Mouse (Mus musculus) CH12.LX (cell line): Measurements from ENCODE around the gene Rpl11. TPM values are rescaled to one million over a fixed set of nuclear protein-coding genes. Genes with fewer than 3 reads are reported as not detected.

ENCODE experiments used
- DNase-seq: peaks from one replicate; pipeline ENCODE4 v3.0.0-alpha.2; 2013; ENCODE audit errors: extremely low read depth
- H3K27ac ChIP-seq: 2 replicates; pipeline ENCODE4 v1.5.1; 2012; ENCODE audit warnings: low read depth, mild to moderate bottlenecking, control low read depth, moderate library complexity; ENCODE audit not compliant: insufficient read depth
- H3K27me3 ChIP-seq: replicated peaks from 2 replicates; pipeline ENCODE3; 2012; ENCODE audit warnings: inconsistent platforms
- H3K36me3 ChIP-seq, 2 experiments: replicated peaks in 1 of 2; 2 replicates each; pipeline versions ENCODE3 to v1.6.1; 2012; ENCODE audit warnings: inconsistent platforms in 1 of 2, low read length in 1 of 2, mild to moderate bottlenecking in 1 of 2, mixed read lengths in 1 of 2, moderate library complexity in 1 of 2; ENCODE audit not compliant: control insufficient read depth in 1 of 2, insufficient read depth in 1 of 2
- H3K4me1 ChIP-seq, 2 experiments: 2 replicates each; pipeline ENCODE4 v1.6.1; 2012; ENCODE audit warnings: inconsistent platforms in 1 of 2, moderate library complexity in 1 of 2; ENCODE audit not compliant: insufficient read depth in 2 of 2, control insufficient read depth in 1 of 2
- H3K4me2 ChIP-seq: 2 replicates; pipeline ENCODE4 v1.6.1; 2012; ENCODE audit warnings: low read depth, mild to moderate bottlenecking, control low read depth; ENCODE audit not compliant: poor library complexity, insufficient read depth, severe bottlenecking
- H3K4me3 ChIP-seq, 3 experiments: fragments of 150-350 bp in 1 of 3; sonication (generic) in 1 of 3; replicated peaks in 1 of 3; 2 replicates each; pipeline versions ENCODE3 to v1.5.1; 2011 to 2012; ENCODE audit warnings: low read depth in 2 of 3, low read length in 2 of 3, mild to moderate bottlenecking in 2 of 3, moderate library complexity in 2 of 3, control low read depth in 1 of 3, improper control_type of control experiment in 1 of 3, inconsistent platforms in 1 of 3, mixed read lengths in 1 of 3; ENCODE audit not compliant: poor library complexity in 1 of 3
- H3K79me2 ChIP-seq: replicated peaks from 2 replicates; pipeline ENCODE4 v1.6.1; 2012; ENCODE audit warnings: mild to moderate bottlenecking, moderate library complexity; ENCODE audit not compliant: control insufficient read depth, poor library complexity, insufficient read depth, severe bottlenecking; ENCODE audit errors: extremely low read depth
- H3K9ac ChIP-seq: 2 replicates; pipeline ENCODE4 v1.6.1; 2012; ENCODE audit warnings: low read depth, mild to moderate bottlenecking, control low read depth, moderate library complexity; ENCODE audit not compliant: insufficient read depth
- H3K9me3 ChIP-seq: replicated peaks from 2 replicates; pipeline ENCODE3; 2012; ENCODE audit warnings: low read length, inconsistent platforms, mixed read lengths
- BHLHE40 ChIP-seq: IDR thresholded peaks from 2 replicates; pipeline ENCODE4 v1.6.1; 2011; ENCODE audit warnings: mild to moderate bottlenecking, low read depth, low read length, improper control_type of control experiment
- CHD1 ChIP-seq: IDR thresholded peaks from 2 replicates; pipeline ENCODE4 v1.6.1; 2012; ENCODE audit warnings: low read depth, low read length, improper control_type of control experiment, inconsistent platforms
- CTCF ChIP-seq, 2 experiments: IDR thresholded peaks in 1 of 2; conservative IDR thresholded peaks in 1 of 2; 2 replicates each; pipeline ENCODE4 v1.5.1; 2011 to 2012; ENCODE audit warnings: low read depth in 2 of 2, low read length in 2 of 2, improper control_type of control experiment in 1 of 2, inconsistent platforms in 1 of 2, mild to moderate bottlenecking in 1 of 2, moderate library complexity in 1 of 2
- ELF1 ChIP-seq: IDR thresholded peaks from 2 replicates; pipeline ENCODE4 v1.6.1; 2014; ENCODE audit warnings: low read depth, mild to moderate bottlenecking, inconsistent platforms, low read length, improper control_type of control experiment
- EP300 ChIP-seq: IDR thresholded peaks from 2 replicates; pipeline ENCODE4 v1.6.1; 2011; ENCODE audit warnings: low read length, improper control_type of control experiment
- ETS1 ChIP-seq: conservative IDR thresholded peaks from 2 replicates; pipeline ENCODE4 v1.6.1; 2012; ENCODE audit warnings: low read depth, mild to moderate bottlenecking, inconsistent platforms, low read length, improper control_type of control experiment, moderate library complexity
- GABPA ChIP-seq: IDR thresholded peaks from 2 replicates; pipeline ENCODE4 v1.6.1; 2012; ENCODE audit warnings: low read depth, low read length, improper control_type of control experiment, inconsistent platforms; ENCODE audit not compliant: insufficient replicate concordance
- HCFC1 ChIP-seq: IDR thresholded peaks from 2 replicates; pipeline ENCODE4 v1.6.1; 2012; ENCODE audit warnings: low read depth, mild to moderate bottlenecking, inconsistent platforms, low read length, improper control_type of control experiment
- IRF4 ChIP-seq: IDR thresholded peaks from 2 replicates; pipeline ENCODE4 v1.6.1; 2014; ENCODE audit warnings: low read depth, mild to moderate bottlenecking, inconsistent platforms, low read length, improper control_type of control experiment
- MAZ ChIP-seq: IDR thresholded peaks from 2 replicates; pipeline ENCODE4 v1.6.1; 2012; ENCODE audit warnings: low read depth, mild to moderate bottlenecking, inconsistent platforms, low read length, improper control_type of control experiment, moderate library complexity
- MEF2A ChIP-seq: IDR thresholded peaks from 2 replicates; pipeline ENCODE4 v1.6.1; 2014; ENCODE audit warnings: low read depth, mild to moderate bottlenecking, inconsistent platforms, low read length, improper control_type of control experiment, borderline replicate concordance
- MXI1 ChIP-seq: IDR thresholded peaks from 2 replicates; pipeline ENCODE4 v1.6.1; 2011; ENCODE audit warnings: mild to moderate bottlenecking, low read depth, low read length, improper control_type of control experiment
- MYC ChIP-seq: IDR thresholded peaks from 2 replicates; pipeline ENCODE4 v1.6.1; 2011; ENCODE audit warnings: low read depth, mild to moderate bottlenecking, improper control_type of control experiment, low read length
- NELFE ChIP-seq: IDR thresholded peaks from 2 replicates; pipeline ENCODE4 v1.6.1; 2011; ENCODE audit warnings: low read depth, low read length, improper control_type of control experiment
- POLR2A ChIP-seq: IDR thresholded peaks from 2 replicates; pipeline ENCODE4 v1.6.1; 2011; ENCODE audit warnings: low read depth, mild to moderate bottlenecking, improper control_type of control experiment, low read length
- POLR2AphosphoS2 ChIP-seq: IDR thresholded peaks from 2 replicates; pipeline ENCODE4 v1.6.1; 2011; ENCODE audit warnings: low read depth, low read length, improper control_type of control experiment
- RAD21 ChIP-seq: IDR thresholded peaks from 2 replicates; pipeline ENCODE4 v1.6.1; 2011; ENCODE audit warnings: low read depth, mild to moderate bottlenecking, low read length, improper control_type of control experiment, moderate library complexity
- RCOR1 ChIP-seq: conservative IDR thresholded peaks from 2 replicates; pipeline ENCODE4 v1.6.1; 2012; ENCODE audit warnings: low read depth, mild to moderate bottlenecking, inconsistent platforms, low read length, improper control_type of control experiment
- SMC3 ChIP-seq: IDR thresholded peaks from 2 replicates; pipeline ENCODE4 v1.6.1; 2011; ENCODE audit warnings: low read depth, low read length, improper control_type of control experiment
- TCF12 ChIP-seq: IDR thresholded peaks from 2 replicates; pipeline ENCODE4 v1.6.1; 2014; ENCODE audit warnings: low read depth, mild to moderate bottlenecking, inconsistent platforms, low read length, improper control_type of control experiment
- USF1 ChIP-seq: IDR thresholded peaks from 2 replicates; pipeline ENCODE4 v1.6.1; 2014; ENCODE audit warnings: low read depth, mild to moderate bottlenecking, inconsistent platforms, low read length, improper control_type of control experiment
- ZKSCAN1 ChIP-seq: IDR thresholded peaks from 2 replicates; pipeline ENCODE4 v1.6.1; 2012; ENCODE audit warnings: low read depth, inconsistent platforms, low read length, improper control_type of control experiment, borderline replicate concordance
- ZMIZ1 ChIP-seq: IDR thresholded peaks from 2 replicates; pipeline ENCODE4 v1.6.1; 2012; ENCODE audit warnings: low read depth, mild to moderate bottlenecking, inconsistent platforms, low read length, improper control_type of control experiment
- dilution Hi-C: fragments of 300-500 bp; cut with MboI; formaldehyde crosslinking; loops from 2 replicates; pipeline ENCODE4 v1.14.3; 2020; ENCODE audit warnings: low sequenced_read_pairs; ENCODE audit not compliant: extremely low pct_unique_long_range_greater_than_20kb, extremely low pct_ligation_motif_present
- in situ Hi-C: fragments of 300-500 bp; cut with MboI; formaldehyde crosslinking; loops from 3 replicates; pipeline ENCODE4 v1.14.3; 2019; ENCODE audit warnings: low sequenced_read_pairs, low pct_ligation_motif_present, low pct_unique_long_range_greater_than_20kb, mixed read lengths
- polyA plus RNA-seq: library from polyadenylated mRNA; unstranded; fragments of >175 nt; gene quantifications from 2 replicates; pipeline ENCODE4 v1.2.1, GENCODE M21; 2012; ENCODE audit warnings: low read depth; ENCODE audit not compliant: insufficient read length
- total RNA-seq, 2 experiments: library from RNA; depleted of rRNA; stranded (reverse); fragments of 300-350 nt in 1 of 2; fragments of >200 nt in 1 of 2; gene quantifications; 2 replicates each; pipeline ENCODE4 v1.2.3; 2012 to 2014

Rpl11 gene
- total and polyA plus RNA-seq, 3 experiments = 1,170 to 2,513 (median 1,661) TPM

DNA sequence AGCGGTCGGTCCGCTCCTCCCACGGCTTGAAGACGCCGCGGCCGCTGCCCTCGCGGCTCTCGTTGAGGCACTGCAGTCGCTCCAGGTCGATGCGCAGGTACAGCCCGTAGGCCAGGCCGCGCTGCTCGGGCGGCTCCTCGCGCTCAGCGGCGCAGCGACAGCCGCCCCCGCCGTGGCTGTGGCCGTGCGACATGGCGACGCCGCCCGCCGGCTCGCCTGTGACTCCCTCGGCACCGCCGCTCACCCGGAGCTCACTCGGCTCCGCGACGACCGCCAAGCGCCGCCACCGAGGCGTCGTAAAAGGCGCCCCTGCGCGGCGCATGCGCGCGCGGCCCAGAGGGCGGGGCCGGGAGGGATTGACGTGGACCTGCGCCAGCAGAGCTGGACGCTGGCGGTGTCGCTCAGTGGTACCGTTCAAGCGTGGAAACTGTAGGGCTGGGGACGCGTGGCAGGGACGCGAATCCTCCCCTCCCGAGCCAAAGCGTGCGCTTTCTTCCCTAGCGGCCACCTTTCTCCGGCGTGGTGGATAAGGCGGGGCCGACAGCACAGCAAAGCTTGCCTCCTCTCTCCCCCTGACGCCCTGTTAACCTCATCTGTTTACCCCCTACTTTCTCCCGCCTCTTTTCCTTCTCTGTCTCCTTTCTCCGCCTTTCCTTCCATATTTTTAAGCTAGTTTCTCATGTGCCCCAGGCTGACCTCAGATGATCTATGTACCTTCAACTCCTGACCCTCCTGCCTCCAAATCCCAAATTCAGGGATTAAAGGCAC lies 66.1 kb downstream of the Rpl11 start, which contains the start of gene Pithd1 (continued):
- peak; percentile 50; the same call in 1 of the 2 replicates for TF ChIP-seq IRF4
- no peak for TF ChIP-seq USF1
- TF ChIP-seq MXI1 = peak; percentile 86
- peak; percentile 97 for TF ChIP-seq ZMIZ1
- TF ChIP-seq CTCF (conservative IDR thresholded peaks at IDR 0.05 in 1 of 2, IDR thresholded peaks at IDR 0.05 in 1 of 2; ENCODE audit: low read depth in 2 of 2, low read length in 2 of 2) = peak in 1 of 2 experiments; percentile 35; a peak in 1 of 4 replicates
- TF ChIP-seq BHLHE40 = 0 out of 2 replicates have a peak, but pooled peaks have one; percentile 14
- no peak for TF ChIP-seq ZKSCAN1
- TF ChIP-seq MEF2A = peak; percentile 65; the same call in 1 of the 2 replicates
- peak; percentile 49; the same call in 1 of the 2 replicates for TF ChIP-seq ELF1
- TF ChIP-seq EP300 = no peak
- peak; percentile 80 for TF ChIP-seq MYC
- peak; percentile 97 for TF ChIP-seq POLR2A
- TF ChIP-seq GABPA = no peak
- peak; percentile 88; the same call in 1 of the 2 replicates for TF ChIP-seq POLR2AphosphoS2
- peak; percentile 96 for TF ChIP-seq NELFE
- no peak for TF ChIP-seq RAD21
- TF ChIP-seq SMC3 = no peak; the same call in 1 of the 2 replicates
- TF ChIP-seq ETS1 = no peak

DNA sequence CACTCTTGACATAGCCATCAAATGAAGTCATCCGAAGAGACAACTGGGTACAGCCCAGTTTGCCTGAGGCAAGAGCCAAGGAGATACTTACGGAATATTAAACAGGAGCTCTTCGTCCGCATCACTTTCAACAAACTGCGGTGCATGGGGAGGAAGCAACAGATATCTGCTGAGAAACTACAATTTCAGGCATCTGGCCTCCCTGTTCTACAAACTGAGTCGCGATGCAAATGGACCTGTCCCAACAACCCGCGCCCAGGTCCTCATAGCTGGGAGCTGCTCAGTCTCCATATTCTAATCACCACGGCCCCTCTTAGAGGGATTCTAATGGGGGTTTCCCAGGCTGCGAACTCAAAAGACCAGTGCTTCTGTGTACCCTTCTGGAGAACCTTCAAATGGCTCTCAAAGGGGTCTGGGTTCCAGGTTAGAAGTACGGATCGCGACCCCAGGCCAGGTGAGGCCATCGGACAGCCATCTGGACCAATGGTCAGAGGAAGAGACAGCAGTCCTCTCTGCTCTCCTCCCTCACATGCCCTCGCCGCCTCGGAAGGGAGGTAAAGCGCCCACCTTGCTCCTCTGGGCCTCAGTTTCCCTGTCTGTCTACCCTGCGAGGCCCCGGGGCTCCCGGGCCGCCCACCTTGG lies 66.8 kb downstream of the Rpl11 start:
- dilution Hi-C loops (no loop called here), in situ Hi-C loops (loop anchor here (5.0 kb wide), 1 partner anchor 46 kb away; no protein-coding TSS in a partner anchor)

More for the DNA sequence above, 66.8 kb downstream of the Rpl11 start:
- H3K36me3 ChIP-seq = peaks cover 20 to 37% of the 10 kb centered on the region in 2 experiments
- TF ChIP-seq GABPA (no peak), HCFC1 (no peak), BHLHE40 (no peak), MAZ (no peak), TCF12 (no peak), ZKSCAN1 (no peak), RCOR1 (no peak), RAD21 (no peak), ELF1 (no peak), CHD1 (no peak), ZMIZ1 (no peak)
- peaks cover 2 to 26% of the 10 kb centered on the region in 2 experiments; a peak in 2 of 4 replicates for H3K4me1 ChIP-seq
- H3K9me3 ChIP-seq = peaks cover under 1% of the 10 kb centered on the region
- no peaks in the 10 kb centered on the region for H3K27me3 ChIP-seq
- peak overlapping the region; percentile 82 for H3K4me2 ChIP-seq
- peak overlapping the region; percentile 96 to 99 (median 96) for H3K4me3 ChIP-seq
- DNase-seq = no peak
- H3K79me2 ChIP-seq = peaks cover 21% of the 10 kb centered on the region
- peak overlapping the region; percentile 61 for H3K9ac ChIP-seq
- H3K27ac ChIP-seq = peak overlapping the region; percentile 6; the same call in 1 of the 2 replicates
